Mouse (Mus musculus) hindbrain, embryonic 10.5 days (tissue): ENCODE data around the gene Adat3. TPM values are rescaled to one million over a fixed set of nuclear protein-coding genes. Genes with fewer than 3 reads are reported as not detected.

Experiments used
- DNase-seq: peaks from one replicate; pipeline ENCODE4 v3.0.0-alpha.2; 2017; ENCODE audit warnings: low spot score
- H3K27ac ChIP-seq: fragments of 300-500 bp; sonication (generic); 2 replicates; pipeline ENCODE4 v1.5.1; 2016; ENCODE audit warnings: mild to moderate bottlenecking, moderate library complexity
- H3K27me3 ChIP-seq: fragments of 300-500 bp; sonication (generic); 2 replicates; pipeline ENCODE4 v1.6.1; 2016; ENCODE audit warnings: mild to moderate bottlenecking; ENCODE audit not compliant: poor library complexity, insufficient read depth, severe bottlenecking
- H3K36me3 ChIP-seq: fragments of 300-500 bp; sonication (generic); 2 replicates; pipeline ENCODE4 v1.6.1; 2016; ENCODE audit warnings: mild to moderate bottlenecking, moderate library complexity
- H3K4me1 ChIP-seq: fragments of 300-500 bp; sonication (generic); replicated peaks from 2 replicates; pipeline ENCODE4 v1.6.1; 2016; ENCODE audit warnings: mild to moderate bottlenecking
- H3K4me3 ChIP-seq: fragments of 300-500 bp; sonication (generic); 2 replicates; pipeline ENCODE4 v1.5.1; 2016; ENCODE audit warnings: mild to moderate bottlenecking, moderate library complexity
- H3K9me3 ChIP-seq: fragments of 300-500 bp; sonication (generic); 2 replicates; pipeline ENCODE4 v1.6.1; 2016; ENCODE audit warnings: mild to moderate bottlenecking, moderate library complexity
- WGBS: fragments of 180-500 bp; shearing (Covaris S2); methylation state at CpG from one replicate; pipeline ENCODE4 v1.1.7; 2016; 5-methylcytosine and 5-hydroxymethylcytosine counted together
- polyA plus RNA-seq: library from polyadenylated mRNA; unstranded; fragments of >200 nt; fragmentation: Nextera tagmentation; extraction: Ambion mirVana; gene quantifications from 2 replicates; pipeline ENCODE4 v1.2.1, GENCODE M21; 2016

Gene Adat3
- polyA plus RNA-seq, 1 experiment from 2014 or later, result 11.0 TPM

- peaks cover 51% of the 10 kb centered on the region for H3K4me1 ChIP-seq
- H3K9me3 ChIP-seq, result no peaks in the 10 kb centered on the region
- H3K4me3 ChIP-seq, result no peak overlapping the region
- WGBS, result 84% methylated on average over 6 of the region's 6 CpGs
- no peaks in the 10 kb centered on the region for H3K27me3 ChIP-seq
- peaks cover 43% of the 10 kb centered on the region for H3K36me3 ChIP-seq
- H3K27ac ChIP-seq, result no peak overlapping the region
- no peak for DNase-seq
These were observed 50.6 kb downstream of the Adat3 start for GRCm38 (mm10) chr10:80653156-80653720.

- peaks cover 50% of the 10 kb centered on the region for H3K4me1 ChIP-seq
- peaks cover 30% of the 10 kb centered on the region for H3K36me3 ChIP-seq
- H3K4me3 ChIP-seq, result peak overlapping the region; percentile 91
- WGBS, result 90% methylated on average over 6 of the region's 6 CpGs
- DNase-seq, result no peak
- H3K27me3 ChIP-seq, result no peaks in the 10 kb centered on the region
- H3K27ac ChIP-seq, result no peak overlapping the region; the same call in 1 of the 2 replicates
- no peaks in the 10 kb centered on the region for H3K9me3 ChIP-seq
These were observed 52.2 kb downstream of the Adat3 start for GRCm38 (mm10) chr10:80654866-80655265.

GRCm38 (mm10) chr10:80655406-80656129 is 52.9 kb downstream of the Adat3 start:
- Histone ChIP-seq H3K4me3 (peak overlapping the region; percentile 91), H3K27me3 (no peaks in the 10 kb centered on the region), H3K4me1 (peaks cover 50% of the 10 kb centered on the region), H3K27ac (peak overlapping the region; percentile 96), H3K36me3 (peaks cover 23% of the 10 kb centered on the region), H3K9me3 (no peaks in the 10 kb centered on the region)
- no peak for DNase-seq
- WGBS, result 6% methylated on average over 12 of the region's 12 CpGs

- H3K4me1 ChIP-seq, result peaks cover 50% of the 10 kb centered on the region
- under 1% methylated on average over 72 of the region's 72 CpGs for WGBS
- no peaks in the 10 kb centered on the region for H3K9me3 ChIP-seq
- no peaks in the 10 kb centered on the region for H3K27me3 ChIP-seq
- peaks cover 16% of the 10 kb centered on the region for H3K36me3 ChIP-seq
- peak overlapping the region; percentile 96 for H3K27ac ChIP-seq
- peak; percentile 98 for DNase-seq
- H3K4me3 ChIP-seq, result peak overlapping the region; percentile 91
These were observed 53.6 kb downstream of the Adat3 start for GRCm38 (mm10) chr10:80656130-80656862.

GRCm38 (mm10) chr10:80656863-80657623 is 54.4 kb downstream of the Adat3 start, which contains the start of gene Btbd2:
Gene Btbd2, minus strand, starts transcription at chr10:80657071.
- Histone ChIP-seq H3K27me3 (no peaks in the 10 kb centered on the region), H3K36me3 (peaks cover 11% of the 10 kb centered on the region), H3K4me3 (peak within 1 kb of the TSS; percentile 91), H3K9me3 (no peaks in the 10 kb centered on the region), H3K4me1 (peaks cover 50% of the 10 kb centered on the region), H3K27ac (peak within 1 kb of the TSS; percentile 96)
- DNase-seq, result no peak
- WGBS, result 21% methylated on average over 15 of the region's 15 CpGs

Other genes with a start within 250 kb of the Adat3 start
- 0.22 and 0.44 TPM in 2 replicates for gene Plk5, start 246.4 kb upstream of the Adat3 start, polyA plus RNA-seq
- 7.2 and 8.8 TPM in 2 replicates for gene Mex3d, start 215.2 kb upstream of the Adat3 start, polyA plus RNA-seq
- gene Mbd3, start 203.3 kb upstream of the Adat3 start, polyA plus RNA-seq, result 341 and 365 TPM in 2 replicates
- gene Uqcr11, start 196.1 kb upstream of the Adat3 start, polyA plus RNA-seq, result 648 and 654 TPM in 2 replicates
- gene Tcf3, start 169.2 kb upstream of the Adat3 start, polyA plus RNA-seq, result 191 and 198 TPM in 2 replicates
- 1.1 and 2.0 TPM in 2 replicates for gene Onecut3, start 108.0 kb upstream of the Adat3 start, polyA plus RNA-seq
- gene Atp8b3, start 63.8 kb upstream of the Adat3 start, polyA plus RNA-seq, result 0.56 and 0.90 TPM in 2 replicates
- gene Rexo1, start 41.3 kb upstream of the Adat3 start, polyA plus RNA-seq, result 33.3 and 38.5 TPM in 2 replicates
- gene Klf16, start 25.6 kb upstream of the Adat3 start, polyA plus RNA-seq, result 6.9 and 7.3 TPM in 2 replicates
- 89.1 and 109 TPM in 2 replicates for gene Abhd17a, start 12.5 kb upstream of the Adat3 start, polyA plus RNA-seq
- gene Scamp4, start within 50 bp of the Adat3 start, polyA plus RNA-seq, result 89.9 and 92.0 TPM in 2 replicates
- 4.6 and 5.5 TPM in 2 replicates for gene Gm49322, start 3.1 kb downstream of the Adat3 start, polyA plus RNA-seq
- 169 and 180 TPM in 2 replicates for gene Csnk1g2, start 20.0 kb downstream of the Adat3 start, polyA plus RNA-seq
- 77.0 and 77.1 TPM in 2 replicates for gene Btbd2, start 54.2 kb downstream of the Adat3 start, polyA plus RNA-seq
- gene Mknk2, start 75.2 kb downstream of the Adat3 start, polyA plus RNA-seq, result 93.2 and 97.8 TPM in 2 replicates
- 68.8 and 77.2 TPM in 2 replicates for gene Mob3a, start 99.1 kb downstream of the Adat3 start, polyA plus RNA-seq
- gene Izumo4, start 99.3 kb downstream of the Adat3 start, polyA plus RNA-seq, result 13.7 and 18.7 TPM in 2 replicates
- gene Ap3d1, start 139.4 kb downstream of the Adat3 start, polyA plus RNA-seq, result 59.9 and 65.8 TPM in 2 replicates
- gene Dot1l, start 152.3 kb downstream of the Adat3 start, polyA plus RNA-seq, result 20.3 and 22.8 TPM in 2 replicates
- gene Sf3a2, start 195.3 kb downstream of the Adat3 start, polyA plus RNA-seq, result 109 and 119 TPM in 2 replicates
- gene Plekhj1, start 195.7 kb downstream of the Adat3 start, polyA plus RNA-seq, result 189 and 192 TPM in 2 replicates
- 0.12 and 0.16 TPM in 2 replicates for gene Amh, start 202.4 kb downstream of the Adat3 start, polyA plus RNA-seq
- gene Jsrp1, start 210.6 kb downstream of the Adat3 start, polyA plus RNA-seq, result 0.65 and 0.68 TPM in 2 replicates
- gene Oaz1, start 223.8 kb downstream of the Adat3 start, polyA plus RNA-seq, result 2,287 and 2,328 TPM in 2 replicates
- 0.61 and 0.93 TPM in 2 replicates for gene Lingo3, start 241.2 kb downstream of the Adat3 start, polyA plus RNA-seq